Comparison of ENCODE assay signal across 20 mouse cellular contexts in genomic region chr14:60446037-60446436, GRCm38 (mm10).
DNase-seq lines count a peak whose midpoint lies in the region; ATAC-seq and TF ChIP-seq lines count a peak whose summit lies in the region.
"Had no signal": no experiment of that assay in that cellular context is flagged by ENCODE, and none has a peak within 500 bp of the region (broad histone marks: within the 10 kb centered on the region; RNA-seq: fewer than 3 reads in every experiment).

No protein-coding gene starts in this region.

- no peaks in the 10 kb centered on the region; the same call in 1 of the 2 replicates for H3K9me3 ChIP-seq in forebrain, embryonic 11.5 days (ENCODE audit: control insufficient read depth, low read length)
- H3K9me3 ChIP-seq in forebrain, embryonic 14.5 days (replicated peaks; ENCODE audit: control insufficient read depth, low read length) = no peaks in the 10 kb centered on the region
- H3K9me3 ChIP-seq in intestine, embryonic 14.5 days (ENCODE audit: control insufficient read depth, low read length) = no peaks in the 10 kb centered on the region
- H3K9me3 ChIP-seq in intestine, embryonic 15.5 days = no peaks in the 10 kb centered on the region
- H3K9me3 ChIP-seq in midbrain, postnatal 0 days (ENCODE audit: low read length) = no peaks in the 10 kb centered on the region
- H3K9me3 ChIP-seq in midbrain, embryonic 13.5 days = no peaks in the 10 kb centered on the region
- H3K9me3 ChIP-seq: embryonic facial prominence, embryonic 15.5 days; forebrain, embryonic 13.5 days had no signal

- H3K9ac ChIP-seq in forebrain, embryonic 11.5 days (ENCODE audit: low read length) = no peak overlapping the region
- no peak overlapping the region for H3K9ac ChIP-seq in forebrain, embryonic 14.5 days (ENCODE audit: low read length)
- no peak overlapping the region for H3K9ac ChIP-seq in intestine, embryonic 14.5 days (ENCODE audit: low read length)
- H3K9ac ChIP-seq in intestine, embryonic 15.5 days = no peak overlapping the region
- no peak overlapping the region for H3K9ac ChIP-seq in midbrain, postnatal 0 days (replicated peaks; ENCODE audit: low read length, poor library complexity, severe bottlenecking)
- no peak overlapping the region for H3K9ac ChIP-seq in midbrain, embryonic 13.5 days (replicated peaks)
- H3K9ac ChIP-seq: embryonic facial prominence, embryonic 15.5 days; forebrain, embryonic 13.5 days; heart, embryonic 12.5 days had no signal

- no peak for TF ChIP-seq CTCF in midbrain, postnatal 0 days (IDR thresholded peaks at IDR 0.05)

- H3K36me3 ChIP-seq in forebrain, embryonic 11.5 days (ENCODE audit: control insufficient read depth, insufficient read depth, low read length) = no peaks in the 10 kb centered on the region
- H3K36me3 ChIP-seq in forebrain, embryonic 14.5 days (ENCODE audit: control insufficient read depth, insufficient read depth, low read length) = no peaks in the 10 kb centered on the region
- H3K36me3 ChIP-seq in intestine, embryonic 14.5 days (ENCODE audit: control insufficient read depth, insufficient read depth, low read length) = no peaks in the 10 kb centered on the region
- H3K36me3 ChIP-seq in intestine, embryonic 15.5 days = no peaks in the 10 kb centered on the region
- H3K36me3 ChIP-seq in midbrain, postnatal 0 days (ENCODE audit: insufficient read depth, low read length) = no peaks in the 10 kb centered on the region
- no peaks in the 10 kb centered on the region for H3K36me3 ChIP-seq in midbrain, embryonic 13.5 days
- H3K36me3 ChIP-seq: embryonic facial prominence, embryonic 15.5 days; heart, embryonic 12.5 days had no signal

- H3K4me1 ChIP-seq in forebrain, embryonic 11.5 days (replicated peaks; ENCODE audit: control insufficient read depth, insufficient read depth, low read length) = peaks cover 11% of the 10 kb centered on the region; the same call in 1 of the 2 replicates
- peaks cover 5% of the 10 kb centered on the region; the same call in 1 of the 2 replicates for H3K4me1 ChIP-seq in forebrain, embryonic 14.5 days (ENCODE audit: control insufficient read depth, insufficient read depth, low read length)
- 0 out of 2 replicates have a peak, but pooled peaks cover 4% of the 10 kb centered on the region for H3K4me1 ChIP-seq in intestine, embryonic 14.5 days (replicated peaks; ENCODE audit: control insufficient read depth, insufficient read depth, low read length)
- H3K4me1 ChIP-seq in intestine, embryonic 15.5 days (replicated peaks) = no peaks in the 10 kb centered on the region
- H3K4me1 ChIP-seq in midbrain, postnatal 0 days (ENCODE audit: insufficient read depth, low read length) = no peaks in the 10 kb centered on the region
- peaks cover 19% of the 10 kb centered on the region; the same call in 1 of the 2 replicates for H3K4me1 ChIP-seq in midbrain, embryonic 13.5 days (replicated peaks)
- H3K4me1 ChIP-seq: heart, embryonic 12.5 days had no signal

- WGBS in forebrain, embryonic 11.5 days = 55% methylated on average over 6 of the region's 6 CpGs
- 43% methylated on average over 6 of the region's 6 CpGs for WGBS in forebrain, embryonic 14.5 days
- 90% methylated on average over 6 of the region's 6 CpGs for WGBS in intestine, embryonic 14.5 days
- WGBS in intestine, embryonic 15.5 days = 81% methylated on average over 6 of the region's 6 CpGs
- WGBS in midbrain, postnatal 0 days = 64% methylated on average over 6 of the region's 6 CpGs
- 56% methylated on average over 6 of the region's 6 CpGs for WGBS in midbrain, embryonic 13.5 days

- no peak overlapping the region for H3K4me3 ChIP-seq in forebrain, embryonic 11.5 days (ENCODE audit: low read depth, low read length)
- no peak overlapping the region for H3K4me3 ChIP-seq in forebrain, embryonic 14.5 days (ENCODE audit: low read depth, low read length)
- no peak overlapping the region for H3K4me3 ChIP-seq in intestine, embryonic 14.5 days (ENCODE audit: low read depth, low read length)
- no peak overlapping the region for H3K4me3 ChIP-seq in intestine, embryonic 15.5 days (replicated peaks)
- H3K4me3 ChIP-seq in midbrain, postnatal 0 days (ENCODE audit: low read depth, low read length) = no peak overlapping the region
- H3K4me3 ChIP-seq in midbrain, embryonic 13.5 days (replicated peaks) = no peak overlapping the region
- H3K4me3 ChIP-seq: embryonic facial prominence, embryonic 15.5 days; erythroblast, embryonic 14.5 days; forebrain, embryonic 13.5 days; heart, embryonic 12.5 days had no signal

- no peak overlapping the region for H3K27ac ChIP-seq in forebrain, embryonic 11.5 days (ENCODE audit: low read depth, low read length)
- H3K27ac ChIP-seq in forebrain, embryonic 14.5 days (ENCODE audit: low read depth, low read length) = no peak overlapping the region
- no peak overlapping the region for H3K27ac ChIP-seq in intestine, embryonic 14.5 days (ENCODE audit: low read depth)
- no peak overlapping the region for H3K27ac ChIP-seq in intestine, embryonic 15.5 days
- H3K27ac ChIP-seq in midbrain, postnatal 0 days (ENCODE audit: low read depth, low read length) = no peak overlapping the region
- H3K27ac ChIP-seq in midbrain, embryonic 13.5 days = no peak overlapping the region
- H3K27ac ChIP-seq: embryonic facial prominence, embryonic 15.5 days; forebrain, embryonic 13.5 days had no signal

- H3K27me3 ChIP-seq in forebrain, embryonic 11.5 days (ENCODE audit: control insufficient read depth, insufficient read depth, low read length) = no peaks in the 10 kb centered on the region
- no peaks in the 10 kb centered on the region for H3K27me3 ChIP-seq in forebrain, embryonic 14.5 days (replicated peaks; ENCODE audit: control insufficient read depth, insufficient read depth, low read length)
- H3K27me3 ChIP-seq in intestine, embryonic 14.5 days (replicated peaks; ENCODE audit: control insufficient read depth, insufficient read depth, low read length) = no peaks in the 10 kb centered on the region
- no peaks in the 10 kb centered on the region for H3K27me3 ChIP-seq in intestine, embryonic 15.5 days (replicated peaks)
- H3K27me3 ChIP-seq in midbrain, postnatal 0 days (ENCODE audit: insufficient read depth, low read length) = no peaks in the 10 kb centered on the region
- H3K27me3 ChIP-seq in midbrain, embryonic 13.5 days = no peaks in the 10 kb centered on the region
- H3K27me3 ChIP-seq: embryonic facial prominence, embryonic 15.5 days; forebrain, embryonic 13.5 days; heart, embryonic 12.5 days had no signal

- ATAC-seq in forebrain, embryonic 11.5 days (replicated peaks; ENCODE audit: low FRiP score) = 0 out of 2 replicates have a peak, but pooled peaks have one; percentile 33
- no peak for ATAC-seq in forebrain, embryonic 14.5 days
- ATAC-seq in intestine, embryonic 14.5 days (replicated peaks; ENCODE audit: low FRiP score, low TSS enrichment, low read depth) = no peak
- ATAC-seq in intestine, embryonic 15.5 days = no peak
- no peak for ATAC-seq in midbrain, postnatal 0 days (ENCODE audit: low FRiP score)
- no peak for ATAC-seq in midbrain, embryonic 13.5 days
- ATAC-seq: forebrain, embryonic 13.5 days; hindbrain, embryonic 16.5 days; intestine, embryonic 16.5 days had no signal

- no peak for DNase-seq in forebrain, embryonic 11.5 days (ENCODE audit: low spot score)
- DNase-seq in forebrain, embryonic 14.5 days (ENCODE audit: low spot score) = no peak
- DNase-seq in intestine, embryonic 14.5 days (ENCODE audit: low spot score) = peak; percentile 23
- DNase-seq in midbrain, postnatal 0 days (ENCODE audit: low spot score) = peak; percentile 17
- DNase-seq in retina, postnatal 1 day = peak; percentile 85
- no peak for DNase-seq in testis, postnatal 10 days (ENCODE audit: low spot score)
- DNase-seq: adrenal gland, adult 2 months; adrenal gland, postnatal 36 days; cerebellum, adult 11 months; cerebellum, adult 8-10 months; cerebellum, postnatal 14 days; gastrocnemius, postnatal 14 days had no signal

- no peak overlapping the region for H3K4me2 ChIP-seq in forebrain, embryonic 11.5 days (ENCODE audit: low read depth, low read length, severe bottlenecking)
- no peak overlapping the region for H3K4me2 ChIP-seq in forebrain, embryonic 14.5 days (ENCODE audit: low read length)
- no peak overlapping the region for H3K4me2 ChIP-seq in intestine, embryonic 14.5 days (ENCODE audit: low read length)
- no peak overlapping the region for H3K4me2 ChIP-seq in intestine, embryonic 15.5 days (replicated peaks)
- no peak overlapping the region for H3K4me2 ChIP-seq in midbrain, postnatal 0 days (ENCODE audit: low read depth, low read length, poor library complexity, severe bottlenecking)
- H3K4me2 ChIP-seq in midbrain, embryonic 13.5 days (replicated peaks) = no peak overlapping the region
- H3K4me2 ChIP-seq: embryonic facial prominence, embryonic 15.5 days; forebrain, embryonic 13.5 days; heart, embryonic 12.5 days had no signal

Comparison
In these comparisons a context has a peak if more than half of its experiments do, and no peak if none do; other contexts are left out.
1. DNase-seq: peak in intestine, embryonic 14.5 days (single experiment), midbrain, postnatal 0 days (single experiment) and retina, postnatal 1 day (single experiment); none in forebrain, embryonic 11.5 days (single experiment), forebrain, embryonic 14.5 days (single experiment) and testis, postnatal 10 days (single experiment).